Mouse (Mus musculus): ENCODE data around the gene Defa20.
"Not testable (repeated sequence)": the region's sequence is repeated elsewhere in the genome, so short reads cannot be mapped to it uniquely, and the experiment has no call there.

Gene Defa20

GRCm38 (mm10) chr8:21508958-21509357, at the start of gene Defa20:
Gene Defa20, plus strand, starts transcription at chr8:21509258.
- not testable (repeated sequence) for DNase-seq (ENCODE audit: low spot score in 2 of 2)

DNA sequence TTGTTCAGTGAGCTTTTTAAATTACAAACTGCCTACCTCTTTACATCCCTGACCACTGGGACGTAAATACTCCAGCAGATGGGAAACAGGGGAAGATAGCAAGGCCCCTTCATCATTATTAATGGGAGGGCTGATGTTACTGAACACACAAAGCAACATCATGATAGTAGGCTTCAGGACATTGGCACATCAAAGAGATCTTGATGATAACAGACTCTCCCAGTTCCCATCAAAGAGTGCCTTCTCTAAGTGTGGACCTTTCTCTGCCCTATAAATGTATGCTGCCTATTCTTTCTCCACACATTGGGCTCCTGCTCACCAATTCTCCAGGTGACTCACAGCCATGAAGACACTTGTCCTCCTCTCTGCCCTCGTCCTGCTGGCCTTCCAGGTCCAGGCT, 19.7 kb downstream of the Defa20 start, which contains the start of gene Defa32:
Gene Defa32, plus strand, starts transcription at position 301 of the 400 bp plus-strand sequence.
- DNase-seq (ENCODE audit: low spot score in 2 of 2) = not testable (repeated sequence)
